Mouse (Mus musculus) ZHBTc4 (cell line): ENCODE results near the gene Pnmal2.

ENCODE experiments used
- DNase-seq: peaks from one replicate; pipeline ENCODE4 v3.0.0-alpha.2; 2011; ENCODE audit warnings: low read depth, low spot score

The Pnmal2 gene

GRCm38 (mm10) chr7:16917447-16917846 lies 27.0 kb upstream of the Pnmal2 start:
- DNase-seq: no peak

- no peak for DNase-seq
Measured at GRCm38 (mm10) chr7:16918014-16918413, 26.5 kb upstream of the Pnmal2 start.

GRCm38 (mm10) chr7:16918670-16919069 lies 25.8 kb upstream of the Pnmal2 start:
- no peak for DNase-seq

- DNase-seq: no peak
Measured at GRCm38 (mm10) chr7:16919395-16920149, 24.9 kb upstream of the Pnmal2 start.

- DNase-seq: no peak
Measured at GRCm38 (mm10) chr7:16920150-16920579, 24.3 kb upstream of the Pnmal2 start.

GRCm38 (mm10) chr7:16920818-16921791 lies 23.4 kb upstream of the Pnmal2 start:
- no peak for DNase-seq

GRCm38 (mm10) chr7:16921881-16922335 lies 22.6 kb upstream of the Pnmal2 start:
- no peak for DNase-seq

- no peak for DNase-seq
Measured at GRCm38 (mm10) chr7:16922360-16922973, 22.0 kb upstream of the Pnmal2 start.

GRCm38 (mm10) chr7:16923283-16924036 lies 21.0 kb upstream of the Pnmal2 start:
- peak; percentile 25 for DNase-seq

GRCm38 (mm10) chr7:16924037-16924834 lies 20.2 kb upstream of the Pnmal2 start, which contains the start of gene Calm3:
Gene Calm3, minus strand, starts transcription at chr7:16924114.
- DNase-seq: peak; percentile 100

- no peak for DNase-seq
Measured at GRCm38 (mm10) chr7:16928341-16928740, 16.1 kb upstream of the Pnmal2 start.

- peak; percentile 78 for DNase-seq
Measured at GRCm38 (mm10) chr7:16930850-16931249, 13.6 kb upstream of the Pnmal2 start.

GRCm38 (mm10) chr7:16931968-16932627 lies 12.4 kb upstream of the Pnmal2 start:
- peak; percentile 86 for DNase-seq

GRCm38 (mm10) chr7:16932704-16933577 lies 11.5 kb upstream of the Pnmal2 start:
- DNase-seq: peak; percentile 85

GRCm38 (mm10) chr7:16937312-16937711 lies 7.2 kb upstream of the Pnmal2 start:
- DNase-seq: peak; percentile 86

GRCm38 (mm10) chr7:16938117-16938791 lies 6.2 kb upstream of the Pnmal2 start:
- no peak for DNase-seq

GRCm38 (mm10) chr7:16940292-16940691 lies 4.2 kb upstream of the Pnmal2 start:
- no peak for DNase-seq

GRCm38 (mm10) chr7:16942861-16943260 lies 1.6 kb upstream of the Pnmal2 start:
- DNase-seq: no peak
